Mouse (Mus musculus) hindbrain, embryonic 14.5 days (tissue): ENCODE data around the gene Ets1. TPM values are rescaled to one million over a fixed set of nuclear protein-coding genes. Genes with fewer than 3 reads are reported as not detected.

Experiments used
- ATAC-seq: fragments of 200-750 bp; cut with Nextera tagmentation; 2 replicates; pipeline ENCODE4 v1.8.0; 2017; ENCODE audit warnings: moderate number of reproducible peaks, mild to moderate bottlenecking, moderate TSS enrichment, moderate library complexity; ENCODE audit not compliant: low FRiP score
- DNase-seq: peaks from one replicate; pipeline ENCODE4 v3.0.0-alpha.2; 2015; ENCODE audit warnings: low spot score
- H3K27ac ChIP-seq: fragments of 300-500 bp; sonication (generic); 2 replicates; pipeline ENCODE4 v1.5.1; 2014; ENCODE audit warnings: mild to moderate bottlenecking, moderate library complexity
- H3K27me3 ChIP-seq: fragments of 300-500 bp; sonication (generic); 2 replicates; pipeline ENCODE4 v1.6.1; 2014; ENCODE audit warnings: mild to moderate bottlenecking, low read length, mixed read lengths; ENCODE audit not compliant: control insufficient read depth, insufficient read depth
- H3K36me3 ChIP-seq: fragments of 300-500 bp; sonication (generic); replicated peaks from 2 replicates; pipeline ENCODE4 v1.6.1; 2014; ENCODE audit not compliant: control insufficient read depth, insufficient read depth
- H3K4me1 ChIP-seq: fragments of 300-500 bp; sonication (generic); replicated peaks from 2 replicates; pipeline ENCODE4 v1.6.1; 2014; ENCODE audit warnings: antibody characterized with exemption, low read length, mixed read lengths; ENCODE audit not compliant: control insufficient read depth, insufficient read depth
- H3K4me2 ChIP-seq: fragments of 300-500 bp; sonication (generic); replicated peaks from 2 replicates; pipeline ENCODE4 v1.6.1; 2014; ENCODE audit warnings: mild to moderate bottlenecking, moderate library complexity
- H3K4me3 ChIP-seq: fragments of 300-500 bp; sonication (generic); replicated peaks from 2 replicates; pipeline ENCODE4 v1.5.1; 2014; ENCODE audit warnings: mild to moderate bottlenecking, low read length
- H3K9ac ChIP-seq: fragments of 300-500 bp; sonication (generic); 2 replicates; pipeline ENCODE4 v1.6.1; 2014
- H3K9me3 ChIP-seq: fragments of 300-500 bp; sonication (generic); 2 replicates; pipeline ENCODE4 v1.6.1; 2016; ENCODE audit warnings: low read length; ENCODE audit not compliant: control insufficient read depth
- WGBS: fragments of 180-500 bp; shearing (Covaris S2); extraction: QIAGEN DNeasy Blood & Tissue Kit; methylation state at CpG from one replicate; pipeline ENCODE4 v1.1.7; 2014; 5-methylcytosine and 5-hydroxymethylcytosine counted together
- polyA plus RNA-seq: library from polyadenylated mRNA; unstranded; fragments of >200 nt; fragmentation: Nextera tagmentation; extraction: Ambion mirVana; gene quantifications from 2 replicates; pipeline ENCODE4 v1.2.1, GENCODE M21; 2014

The Ets1 gene
- polyA plus RNA-seq, 1 experiment from 2014 or later, result 20.9 TPM

DNA sequence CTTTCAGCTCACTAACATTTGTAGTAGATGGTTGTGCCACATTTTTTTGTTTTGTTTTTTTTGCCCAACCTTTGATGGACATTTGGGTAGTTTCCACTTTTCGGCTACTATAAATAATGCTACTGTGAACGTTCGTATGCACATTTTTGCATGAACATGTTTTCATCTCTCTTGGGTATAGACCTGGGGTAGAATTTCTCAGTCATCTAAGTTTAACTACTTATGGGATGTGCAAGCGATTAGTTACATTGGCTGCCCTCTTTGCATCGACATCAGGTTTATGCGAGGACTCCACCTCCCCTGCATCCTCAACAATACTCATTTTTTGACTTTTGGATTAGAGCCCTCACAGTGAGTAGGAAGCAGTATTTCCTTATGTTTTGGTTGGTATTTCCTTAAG lies 43.5 kb downstream of the Ets1 start:
- Histone ChIP-seq H3K4me2 (no peak overlapping the region), H3K27me3 (peaks cover 88% of the 10 kb centered on the region), H3K9me3 (no peaks in the 10 kb centered on the region), H3K36me3 (no peaks in the 10 kb centered on the region), H3K4me3 (no peak overlapping the region), H3K4me1 (0 out of 2 replicates have a peak, but pooled peaks cover 10% of the 10 kb centered on the region), H3K9ac (no peak overlapping the region), H3K27ac (no peak overlapping the region)
- ATAC-seq, result no peak
- DNase-seq, result no peak
- WGBS, result 78% methylated on average over 6 of the region's 6 CpGs

- Histone ChIP-seq H3K27ac (no peak overlapping the region), H3K36me3 (no peaks in the 10 kb centered on the region), H3K4me2 (no peak overlapping the region), H3K4me3 (no peak overlapping the region), H3K9me3 (no peaks in the 10 kb centered on the region), H3K9ac (no peak overlapping the region), H3K27me3 (peaks cover 88% of the 10 kb centered on the region), H3K4me1 (0 out of 2 replicates have a peak, but pooled peaks cover 10% of the 10 kb centered on the region)
- ATAC-seq (no peak), DNase-seq (no peak)
- WGBS, result 90% methylated on average over 2 of the region's 2 CpGs
Measured at GRCm38 (mm10) chr9:32680201-32680600, 44.2 kb downstream of the Ets1 start.

- Histone ChIP-seq H3K9me3 (no peaks in the 10 kb centered on the region), H3K4me1 (peaks cover 4% of the 10 kb centered on the region), H3K4me3 (no peak overlapping the region), H3K27ac (no peak overlapping the region), H3K9ac (no peak overlapping the region), H3K36me3 (no peaks in the 10 kb centered on the region), H3K4me2 (no peak overlapping the region), H3K27me3 (peaks cover 95% of the 10 kb centered on the region)
- ATAC-seq (peak; percentile 94), DNase-seq (peak; percentile 62)
- WGBS, result 7% methylated on average over 8 of the region's 8 CpGs
Measured at GRCm38 (mm10) chr9:32685793-32686558, 50.0 kb downstream of the Ets1 start.

- Histone ChIP-seq H3K27me3 (peaks cover 96% of the 10 kb centered on the region), H3K27ac (no peak overlapping the region), H3K36me3 (no peaks in the 10 kb centered on the region), H3K4me2 (no peak overlapping the region), H3K9me3 (no peaks in the 10 kb centered on the region), H3K4me3 (no peak overlapping the region), H3K9ac (no peak overlapping the region), H3K4me1 (peaks cover 4% of the 10 kb centered on the region)
- DNase-seq, result no peak
- WGBS, result 70% methylated on average over 2 of the region's 2 CpGs
- no peak for ATAC-seq
Measured at GRCm38 (mm10) chr9:32688351-32688750, 52.3 kb downstream of the Ets1 start.

DNA sequence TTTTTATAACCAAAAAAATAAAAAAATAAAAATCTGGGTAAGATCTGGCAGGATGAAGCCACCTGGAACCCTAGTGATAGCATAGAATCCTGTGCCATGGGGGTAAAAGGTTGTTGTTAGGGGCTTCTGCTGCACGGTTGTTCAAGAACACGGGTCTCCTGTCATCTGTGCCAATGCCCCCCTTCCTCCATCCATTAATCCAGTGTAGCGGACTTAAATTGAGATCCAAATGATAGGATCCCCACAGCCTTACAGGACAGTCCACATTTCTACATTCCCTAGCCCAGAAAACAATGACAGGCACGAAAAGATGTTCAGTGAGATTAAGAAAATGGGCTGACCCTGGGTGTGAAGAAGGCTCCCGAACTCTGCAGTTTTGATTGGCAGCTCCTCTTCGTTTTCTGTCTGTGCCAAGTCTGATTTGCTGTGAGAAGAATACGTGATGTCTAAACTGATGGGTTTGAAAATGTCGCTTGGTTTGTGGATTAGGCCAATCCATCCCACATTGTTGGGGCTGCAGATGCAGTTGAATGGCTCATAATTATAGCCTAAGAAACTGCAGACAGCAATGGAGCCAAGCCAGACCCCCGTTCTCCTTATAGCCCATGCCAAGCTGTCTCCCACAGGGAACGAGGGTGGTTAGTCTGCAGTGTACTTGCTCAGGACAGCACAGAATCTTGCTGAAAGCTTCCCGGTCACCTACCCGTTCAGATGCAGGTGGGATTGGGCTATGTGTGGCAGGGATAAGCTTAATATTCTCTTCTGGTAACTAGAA lies 55.3 kb downstream of the Ets1 start:
- WGBS, result 59% methylated on average over 12 of the region's 12 CpGs
- no peak for ATAC-seq

DNA sequence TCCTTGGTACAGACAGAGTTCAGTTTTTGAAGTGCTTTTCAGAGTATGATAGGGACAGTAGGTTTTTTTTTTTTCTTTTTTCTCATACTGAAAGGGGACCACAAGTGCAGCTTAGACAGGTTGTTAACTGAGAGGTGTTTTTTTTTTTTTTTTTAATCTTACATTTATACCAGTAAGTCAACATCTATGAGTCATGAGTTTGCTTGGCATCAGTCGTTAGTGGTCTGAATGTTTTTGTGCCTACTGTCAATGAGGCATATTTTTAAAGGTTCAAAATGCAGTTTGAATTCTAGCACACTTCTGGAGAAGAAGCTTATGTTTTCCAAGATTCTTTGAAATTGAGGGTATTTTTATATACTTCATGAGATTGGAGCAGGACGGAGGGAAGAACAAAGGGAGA lies 56.9 kb downstream of the Ets1 start:
- Histone ChIP-seq H3K36me3 (no peaks in the 10 kb centered on the region), H3K27ac (no peak overlapping the region), H3K9me3 (no peaks in the 10 kb centered on the region), H3K4me1 (0 out of 2 replicates have a peak, but pooled peaks cover 3% of the 10 kb centered on the region), H3K27me3 (peaks cover 95% of the 10 kb centered on the region), H3K9ac (no peak overlapping the region), H3K4me2 (no peak overlapping the region), H3K4me3 (no peak overlapping the region)
- 85% methylated on average over 2 of the region's 2 CpGs for WGBS
- no peak for ATAC-seq
- no peak for DNase-seq

More for the DNA sequence above, 55.3 kb downstream of the Ets1 start:
- Histone ChIP-seq H3K36me3 (no peaks in the 10 kb centered on the region), H3K4me3 (no peak overlapping the region), H3K4me2 (no peak overlapping the region), H3K27me3 (peaks cover 95% of the 10 kb centered on the region), H3K4me1 (peaks cover 4% of the 10 kb centered on the region), H3K9ac (no peak overlapping the region), H3K27ac (no peak overlapping the region), H3K9me3 (no peaks in the 10 kb centered on the region)
- DNase-seq, result no peak

- 85% methylated on average over 3 of the region's 3 CpGs for WGBS
- Histone ChIP-seq H3K27me3 (peaks cover 93% of the 10 kb centered on the region), H3K27ac (no peak overlapping the region), H3K9me3 (no peaks in the 10 kb centered on the region), H3K4me2 (no peak overlapping the region), H3K4me1 (0 out of 2 replicates have a peak, but pooled peaks cover 3% of the 10 kb centered on the region), H3K4me3 (no peak overlapping the region), H3K9ac (no peak overlapping the region), H3K36me3 (no peaks in the 10 kb centered on the region)
- DNase-seq, result no peak
- no peak for ATAC-seq
Measured at GRCm38 (mm10) chr9:32693411-32693810, 57.4 kb downstream of the Ets1 start.

GRCm38 (mm10) chr9:32694111-32694824 lies 58.2 kb downstream of the Ets1 start:
- peaks cover 92% of the 10 kb centered on the region for H3K27me3 ChIP-seq
- H3K27ac ChIP-seq, result no peak overlapping the region
- no peak overlapping the region for H3K4me2 ChIP-seq
- no peak for DNase-seq
- H3K9me3 ChIP-seq, result no peaks in the 10 kb centered on the region
- H3K4me3 ChIP-seq, result no peak overlapping the region
- 73% methylated on average over 12 of the region's 12 CpGs for WGBS
- 0 out of 2 replicates have a peak, but pooled peaks cover 3% of the 10 kb centered on the region for H3K4me1 ChIP-seq
- H3K36me3 ChIP-seq, result no peaks in the 10 kb centered on the region
- no peak overlapping the region for H3K9ac ChIP-seq
- no peak for ATAC-seq
